Mouse (Mus musculus) bone marrow, adult 2 months (tissue): ENCODE data around the gene Tomm20.

Source experiments
- CTCF ChIP-seq: fragments of 200-500 bp; IDR thresholded peaks from 2 replicates; pipeline ENCODE4 v1.5.1; 2011; ENCODE audit warnings: low read length, control low read depth; ENCODE audit not compliant: control insufficient read depth, insufficient read depth
- POLR2A ChIP-seq: fragments of 200-500 bp; IDR thresholded peaks from 2 replicates; pipeline ENCODE4 v1.6.1; 2011; ENCODE audit warnings: low read depth, mild to moderate bottlenecking, control low read depth, low read length, borderline replicate concordance; ENCODE audit not compliant: control insufficient read depth

DNA sequence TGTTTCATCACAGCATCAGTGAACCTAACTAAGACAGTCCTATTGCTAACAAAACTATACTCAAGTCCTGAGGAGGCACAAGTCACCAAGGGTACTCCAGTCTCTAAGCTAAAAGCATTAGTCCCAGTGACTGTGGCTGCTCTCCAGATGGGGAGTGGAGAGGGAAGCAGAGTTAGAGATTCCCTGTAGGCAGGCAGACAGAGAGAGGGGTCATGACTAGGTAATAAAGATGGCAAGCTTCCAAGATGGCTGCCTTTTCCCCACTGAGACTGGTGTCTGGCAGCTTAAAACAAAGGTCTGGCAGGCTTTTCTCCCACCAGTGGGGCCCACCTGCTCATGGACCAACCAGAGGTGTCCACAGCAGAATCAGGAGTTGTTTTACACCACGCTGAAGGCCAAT, 48.9 kb upstream of the Tomm20 start:
- no peak for TF ChIP-seq CTCF
- TF ChIP-seq POLR2A = no peak
